Mouse (Mus musculus) megakaryocyte-erythroid progenitor cell, adult 5-6 weeks (primary cell): Measurements from ENCODE around the gene Gkn3. TPM values are rescaled to one million over a fixed set of nuclear protein-coding genes. Genes with fewer than 3 reads are reported as not detected.

ENCODE experiments used
- ATAC-seq: replicated peaks from 2 replicates; pipeline ENCODE4 v1.8.0; 2016; ENCODE audit warnings: mild to moderate bottlenecking, inconsistent platforms; ENCODE audit not compliant: severe bottlenecking, poor library complexity, low FRiP score, low TSS enrichment
- total RNA-seq, 2 experiments: library from RNA; stranded (forward) in 1 of 2; stranded (reverse) in 1 of 2; fragments of 200-1000, 215-1000 nt in 1 of 2; fragments of >200 nt in 1 of 2; fragmentation: Nextera tagmentation in 1 of 2; gene quantifications; 2 replicates each; pipeline ENCODE4 v1.2.3; 2014 to 2017

The Gkn3 gene
- total RNA-seq (2014; fragmentation: Nextera tagmentation): not detected in 2 replicates
- total RNA-seq (2017): not detected in 2 replicates

- ATAC-seq: no peak
Measured at GRCm38 (mm10) chr6:87388877-87389276, at the start of gene Gkn3. Gkn3 (minus strand) TSS chr6:87388935.

GRCm38 (mm10) chr6:87436745-87437144, 48.0 kb upstream of the Gkn3 start:
- ATAC-seq: no peak

GRCm38 (mm10) chr6:87435791-87436190, 47.1 kb upstream of the Gkn3 start:
- no peak for ATAC-seq

GRCm38 (mm10) chr6:87428487-87429044, 39.8 kb upstream of the Gkn3 start, which contains the start of gene Bmp10:
Bmp10 (plus strand) TSS chr6:87428994.
- no peak for ATAC-seq

GRCm38 (mm10) chr6:87427616-87428015, 38.9 kb upstream of the Gkn3 start:
- ATAC-seq: no peak

- ATAC-seq: no peak
Measured at GRCm38 (mm10) chr6:87426954-87427353, 38.2 kb upstream of the Gkn3 start.

- peak; percentile 75 for ATAC-seq
Measured at GRCm38 (mm10) chr6:87424037-87424816, 35.5 kb upstream of the Gkn3 start.

- ATAC-seq: no peak
Measured at GRCm38 (mm10) chr6:87422304-87422703, 33.6 kb upstream of the Gkn3 start.

GRCm38 (mm10) chr6:87412011-87412410, 23.3 kb upstream of the Gkn3 start:
- ATAC-seq: no peak

GRCm38 (mm10) chr6:87401456-87401855, 12.7 kb upstream of the Gkn3 start:
- ATAC-seq: no peak

GRCm38 (mm10) chr6:87399886-87400566, 11.3 kb upstream of the Gkn3 start:
- 0 out of 2 replicates have a peak, but pooled peaks have one; percentile 30 for ATAC-seq

GRCm38 (mm10) chr6:87399137-87399536, 10.4 kb upstream of the Gkn3 start:
- peak; percentile 77 for ATAC-seq

- ATAC-seq: no peak
Measured at GRCm38 (mm10) chr6:87394783-87395182, 6.0 kb upstream of the Gkn3 start.

- ATAC-seq: no peak
Measured at GRCm38 (mm10) chr6:87393466-87394205, 4.9 kb upstream of the Gkn3 start.

GRCm38 (mm10) chr6:87389455-87389989, 787 bp upstream of the Gkn3 start:
- ATAC-seq: peak; percentile 55

GRCm38 (mm10) chr6:87386681-87387080, 2.1 kb downstream of the Gkn3 start:
- ATAC-seq: no peak

GRCm38 (mm10) chr6:87386203-87386602, 2.5 kb downstream of the Gkn3 start:
- 0 out of 2 replicates have a peak, but pooled peaks have one; percentile 42 for ATAC-seq

- ATAC-seq: no peak
Measured at GRCm38 (mm10) chr6:87384761-87385160, 4.0 kb downstream of the Gkn3 start.

- 0 out of 2 replicates have a peak, but pooled peaks have one; percentile 56 for ATAC-seq
Measured at GRCm38 (mm10) chr6:87383926-87384691, 4.6 kb downstream of the Gkn3 start.
